Mouse (Mus musculus) gastrocnemius, adult 8-10 months (tissue): ENCODE results near the gene Pip5kl1. TPM values are rescaled to one million over a fixed set of nuclear protein-coding genes. Genes with fewer than 3 reads are reported as not detected.

Experiments
- DNase-seq, 2 experiments: peaks; one replicate each; pipeline ENCODE4 v3.0.0; 2022; ENCODE audit warnings: low spot score in 2 of 2
- total RNA-seq, 4 experiments: library from RNA; stranded (reverse); gene quantifications; 2 replicates each; pipeline ENCODE4 v1.2.4; 2022

The Pip5kl1 gene
- total RNA-seq, 4 experiments from 2014 or later: not detected

- peak; percentile 37 to 58 for DNase-seq
These were observed 26.4 kb upstream of the Pip5kl1 start for GRCm38 (mm10) chr2:32547964-32548739.

GRCm38 (mm10) chr2:32549171-32549570, 25.4 kb upstream of the Pip5kl1 start:
- DNase-seq: no peak

- peak; percentile 81 to 86 for DNase-seq
These were observed 24.8 kb upstream of the Pip5kl1 start for GRCm38 (mm10) chr2:32549764-32550163.

- no peak for DNase-seq
These were observed 23.4 kb upstream of the Pip5kl1 start for GRCm38 (mm10) chr2:32551236-32551635.

- DNase-seq: no peak
These were observed 20.9 kb upstream of the Pip5kl1 start for GRCm38 (mm10) chr2:32553592-32554148.

- DNase-seq: no peak
These were observed 19.1 kb upstream of the Pip5kl1 start for GRCm38 (mm10) chr2:32555484-32555883.

- no peak for DNase-seq
These were observed 18.6 kb upstream of the Pip5kl1 start for GRCm38 (mm10) chr2:32556019-32556418.

GRCm38 (mm10) chr2:32559570-32559969, 15.0 kb upstream of the Pip5kl1 start:
- DNase-seq: no peak

GRCm38 (mm10) chr2:32566536-32567063, 8.0 kb upstream of the Pip5kl1 start:
- peak; percentile 41 to 46 for DNase-seq

- peak; percentile 47 to 57 for DNase-seq
These were observed 6.4 kb upstream of the Pip5kl1 start for GRCm38 (mm10) chr2:32568149-32568548.

GRCm38 (mm10) chr2:32568941-32569340, 5.7 kb upstream of the Pip5kl1 start:
- DNase-seq: no peak

- DNase-seq: peak; percentile 81 to 85
These were observed 3.7 kb upstream of the Pip5kl1 start, which contains the start of gene Dpm2 for GRCm38 (mm10) chr2:32570698-32571494. Gene Dpm2 (plus strand): TSS chr2:32570858.

- no peak for DNase-seq
These were observed 2.4 kb upstream of the Pip5kl1 start for GRCm38 (mm10) chr2:32572196-32572595.

- DNase-seq: no peak
These were observed 446 bp downstream of the Pip5kl1 start for GRCm38 (mm10) chr2:32574901-32575585.

- no peak for DNase-seq
These were observed 1.1 kb downstream of the Pip5kl1 start, which contains the start of gene 9430097D07Rik for GRCm38 (mm10) chr2:32575586-32576160. Gene 9430097D07Rik (minus strand): TSS chr2:32575684.

GRCm38 (mm10) chr2:32576532-32576931, 1.9 kb downstream of the Pip5kl1 start:
- no peak for DNase-seq

GRCm38 (mm10) chr2:32578146-32579046, 3.8 kb downstream of the Pip5kl1 start:
- DNase-seq: no peak

- no peak for DNase-seq
These were observed 7.0 kb downstream of the Pip5kl1 start for GRCm38 (mm10) chr2:32581450-32582095.
